Mouse (Mus musculus) mature B cell (primary cell): ENCODE results near the gene Btrc.

Source experiments
- in situ Hi-C: fragments of 300-500 bp; cut with MboI; formaldehyde crosslinking; loops from 2 replicates; pipeline ENCODE4 v1.14.3; 2019

Gene Btrc

GRCm38 (mm10) chr19:45472691-45473520 lies 109.4 kb downstream of the Btrc start:
- in situ Hi-C loops: no loop called here

- in situ Hi-C loops: no loop called here
Observed at GRCm38 (mm10) chr19:45474686-45475085, 111.2 kb downstream of the Btrc start.

GRCm38 (mm10) chr19:45475928-45476553 lies 112.5 kb downstream of the Btrc start:
- in situ Hi-C loops: no loop called here

- in situ Hi-C loops: no loop called here
Observed at GRCm38 (mm10) chr19:45479548-45479947, 116.0 kb downstream of the Btrc start.

GRCm38 (mm10) chr19:45480490-45480889 lies 117.0 kb downstream of the Btrc start:
- in situ Hi-C loops: no loop called here

- in situ Hi-C loops: no loop called here
Observed at GRCm38 (mm10) chr19:45480951-45481350, 117.4 kb downstream of the Btrc start.

GRCm38 (mm10) chr19:45483470-45483869 lies 119.9 kb downstream of the Btrc start:
- in situ Hi-C loops: no loop called here

- in situ Hi-C loops: no loop called here
Observed at GRCm38 (mm10) chr19:45486206-45486991, 122.9 kb downstream of the Btrc start.

GRCm38 (mm10) chr19:45486992-45487387 lies 123.5 kb downstream of the Btrc start:
- in situ Hi-C loops: no loop called here

GRCm38 (mm10) chr19:45489961-45490360 lies 126.4 kb downstream of the Btrc start:
- in situ Hi-C loops: no loop called here

- in situ Hi-C loops: no loop called here
Observed at GRCm38 (mm10) chr19:45491246-45491645, 127.7 kb downstream of the Btrc start.

GRCm38 (mm10) chr19:45494121-45494775 lies 130.7 kb downstream of the Btrc start:
- in situ Hi-C loops: no loop called here

GRCm38 (mm10) chr19:45505446-45505845 lies 141.9 kb downstream of the Btrc start:
- in situ Hi-C loops: no loop called here

- in situ Hi-C loops: no loop called here
Observed at GRCm38 (mm10) chr19:45507531-45507930, 144.0 kb downstream of the Btrc start.

- in situ Hi-C loops: no loop called here
Observed at GRCm38 (mm10) chr19:45510680-45511079, 147.1 kb downstream of the Btrc start.

- in situ Hi-C loops: no loop called here
Observed at GRCm38 (mm10) chr19:45511406-45511805, 147.9 kb downstream of the Btrc start.

GRCm38 (mm10) chr19:45515341-45515740 lies 151.8 kb downstream of the Btrc start:
- in situ Hi-C loops: no loop called here

GRCm38 (mm10) chr19:45516264-45516663 lies 152.7 kb downstream of the Btrc start:
- in situ Hi-C loops: no loop called here

- in situ Hi-C loops: no loop called here
Observed at GRCm38 (mm10) chr19:45527382-45527781, 163.8 kb downstream of the Btrc start.

- in situ Hi-C loops: no loop called here
Observed at GRCm38 (mm10) chr19:45527931-45528534, 164.5 kb downstream of the Btrc start.

GRCm38 (mm10) chr19:45529294-45529693 lies 165.8 kb downstream of the Btrc start:
- in situ Hi-C loops: no loop called here
